Mouse (Mus musculus): ENCODE data around the gene Ccdc190.
A peak's percentile ranks its signal among the peaks of the same experiment; 100 is the strongest.

The Ccdc190 gene

DNA sequence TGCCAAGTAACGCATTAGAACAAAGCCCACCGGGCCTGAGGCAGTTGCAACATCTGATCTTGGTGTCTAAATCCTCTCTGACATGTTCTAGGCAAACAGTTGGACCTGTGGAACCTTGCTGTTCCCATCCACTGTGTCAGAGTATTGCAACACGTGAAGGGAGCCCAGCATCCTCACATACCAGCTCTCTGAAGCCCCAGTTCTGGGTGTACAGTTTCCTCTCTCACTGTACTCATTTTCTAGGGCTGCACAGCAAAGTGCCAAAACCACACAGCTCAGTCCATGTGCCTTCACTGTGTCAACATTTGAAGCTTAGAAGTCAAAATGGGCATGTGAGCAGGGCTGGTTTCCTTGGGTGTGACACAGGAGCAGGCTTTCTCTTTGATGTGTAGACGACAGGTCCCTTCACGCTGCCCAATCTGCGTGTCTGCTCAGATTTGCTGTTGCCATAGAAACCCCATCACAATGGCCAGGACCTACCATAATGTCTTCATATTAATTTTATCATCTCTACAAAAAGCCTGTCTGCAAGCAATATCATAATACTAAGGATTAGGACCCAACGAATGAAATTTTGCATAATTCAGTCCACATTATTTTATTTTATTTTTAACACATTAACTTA, 3.8 kb downstream of the Ccdc190 start:
- no peak for DNase-seq (ENCODE audit: low spot score in 2 of 2)

GRCm38 (mm10) chr1:169934005-169934725, 5.7 kb downstream of the Ccdc190 start:
- DNase-seq (ENCODE audit: low spot score in 2 of 2), result peak; percentile 69 to 72

DNA sequence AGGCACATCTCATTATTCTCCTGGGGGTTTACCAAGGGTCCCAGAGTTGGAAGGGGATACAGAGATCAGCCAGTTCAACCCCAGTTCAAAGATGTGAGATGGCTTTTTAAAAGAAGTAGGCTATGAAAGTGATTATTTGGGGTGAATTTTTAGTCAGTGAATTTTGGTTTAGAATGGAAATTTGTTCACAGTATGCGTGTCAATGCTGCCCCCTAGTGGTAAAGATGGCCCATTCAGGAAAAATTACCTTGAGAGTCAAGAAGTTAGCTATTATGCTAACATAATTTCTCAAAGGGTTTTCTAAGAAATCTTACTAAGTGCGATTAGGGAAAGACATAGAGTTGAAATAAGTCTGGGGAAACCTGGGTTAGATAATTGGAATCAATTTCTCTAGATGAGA, 10.9 kb downstream of the Ccdc190 start:
- peak; percentile 68 to 74 for DNase-seq (ENCODE audit: low spot score in 2 of 2)

DNA sequence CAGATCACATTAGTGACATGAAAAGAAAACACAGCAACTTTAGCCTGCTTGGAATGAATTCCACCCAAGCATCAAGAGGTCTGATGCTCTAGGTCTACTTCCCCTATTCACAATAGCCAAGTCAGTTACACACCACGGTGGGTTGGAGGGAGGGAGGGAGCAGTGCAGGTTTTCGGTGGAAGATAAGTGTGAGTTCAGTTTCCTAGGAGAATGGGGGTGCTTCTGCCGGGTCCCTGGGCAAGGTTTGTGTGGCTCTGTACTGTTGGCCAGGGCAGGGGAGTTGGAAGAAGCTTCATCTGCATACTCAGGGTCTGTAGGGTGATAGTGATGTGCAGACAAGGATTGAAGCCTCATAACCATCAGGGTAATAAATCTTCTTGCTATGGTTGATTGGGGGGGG, 17.6 kb downstream of the Ccdc190 start:
- no peak for DNase-seq (ENCODE audit: low spot score in 2 of 2)

GRCm38 (mm10) chr1:169947654-169948053, 19.2 kb downstream of the Ccdc190 start:
- DNase-seq (ENCODE audit: low spot score in 2 of 2), result no peak

- no peak for DNase-seq (ENCODE audit: low spot score in 2 of 2)
Observed at GRCm38 (mm10) chr1:169948280-169948679, 19.8 kb downstream of the Ccdc190 start.

DNA sequence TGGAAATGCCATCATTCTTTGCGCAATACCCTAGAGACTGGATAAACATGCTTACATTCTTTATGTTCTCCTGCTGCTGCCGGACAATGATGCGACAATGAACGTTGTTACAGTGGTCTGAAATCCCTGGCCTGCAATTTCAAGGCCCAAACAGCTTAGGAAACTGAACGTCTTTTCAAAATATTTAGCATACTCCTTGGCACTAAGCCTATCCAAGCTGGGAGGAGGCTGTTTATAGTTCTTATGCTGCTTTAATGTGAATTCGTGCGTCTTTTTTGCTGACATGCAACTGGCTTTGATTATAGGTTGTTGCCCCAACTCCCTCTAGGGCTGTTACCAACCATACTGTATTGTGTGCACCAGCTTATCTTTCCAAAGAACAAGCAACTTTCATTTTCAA, 20.4 kb downstream of the Ccdc190 start:
- no peak for DNase-seq (ENCODE audit: low spot score in 2 of 2)

DNA sequence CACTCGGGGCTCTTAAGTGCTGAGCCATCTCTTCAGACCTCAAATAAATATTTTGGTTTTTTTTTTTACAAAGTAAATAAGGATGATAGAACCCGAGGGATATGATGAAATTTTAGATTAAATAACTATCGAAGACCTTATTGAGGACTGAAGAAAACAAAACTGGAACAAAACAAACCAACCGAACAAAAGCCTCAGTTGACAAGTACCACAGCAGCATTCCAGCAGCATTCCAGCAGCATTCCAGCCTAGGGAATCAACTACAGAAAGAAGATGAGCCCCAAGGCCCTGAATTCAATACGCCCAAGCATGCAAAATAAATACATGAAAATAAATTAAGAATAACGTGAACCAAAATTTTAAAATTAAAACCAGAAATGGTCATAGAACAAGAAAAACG, 21.5 kb downstream of the Ccdc190 start:
- DNase-seq (ENCODE audit: low spot score in 2 of 2), result no peak

- no peak for DNase-seq (ENCODE audit: low spot score in 2 of 2)
Observed at GRCm38 (mm10) chr1:169950651-169951050, 22.2 kb downstream of the Ccdc190 start.

GRCm38 (mm10) chr1:169951561-169951960, 23.1 kb downstream of the Ccdc190 start:
- DNase-seq (ENCODE audit: low spot score in 2 of 2), result no peak

GRCm38 (mm10) chr1:169952636-169953035, 24.2 kb downstream of the Ccdc190 start:
- no peak for DNase-seq (ENCODE audit: low spot score in 2 of 2)

GRCm38 (mm10) chr1:169953106-169953505, 24.7 kb downstream of the Ccdc190 start:
- DNase-seq (ENCODE audit: low spot score in 2 of 2), result no peak

DNA sequence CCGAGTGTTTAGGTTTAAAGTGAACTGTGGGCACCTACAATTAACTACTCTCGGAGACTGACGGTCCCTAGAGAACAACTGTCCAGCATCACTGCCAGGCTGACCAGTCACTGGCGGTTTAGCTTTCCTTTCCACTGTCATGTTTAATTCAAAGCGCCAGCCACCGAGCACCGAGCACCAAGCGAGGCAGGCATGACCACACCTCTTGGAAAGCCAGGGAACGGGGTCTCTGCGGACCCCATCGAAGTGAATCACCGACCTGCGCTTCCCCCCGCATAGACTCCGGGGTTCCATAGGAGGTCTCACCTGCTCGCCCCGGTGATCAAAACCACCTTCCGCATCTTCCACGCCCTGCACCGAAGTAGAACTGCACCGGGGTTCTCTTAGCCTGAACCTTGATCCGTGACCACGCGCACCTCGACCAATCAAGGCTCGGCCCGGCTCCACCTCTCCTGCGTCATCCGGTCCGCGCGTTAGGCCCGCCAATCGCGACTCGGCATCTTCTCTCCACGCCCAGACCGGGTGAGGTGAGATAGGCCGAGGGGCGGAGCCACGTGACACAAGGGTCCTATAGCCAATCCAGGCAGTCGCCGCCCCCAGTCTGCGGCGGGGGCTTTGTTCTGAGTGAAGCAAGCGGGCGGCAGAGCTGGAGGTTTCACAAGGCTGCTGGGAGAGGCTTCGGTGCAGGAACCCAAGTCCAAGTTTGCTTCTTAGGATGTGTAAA, 40.5 kb downstream of the Ccdc190 start, which contains the start of gene Hsd17b7:
TSS of gene Hsd17b7 (minus strand) at position 450 of the 724 bp plus-strand sequence.
- peak; percentile 100 for DNase-seq (ENCODE audit: low spot score in 2 of 2)

GRCm38 (mm10) chr1:169969516-169969886, 41.1 kb downstream of the Ccdc190 start:
- DNase-seq (ENCODE audit: low spot score in 2 of 2), result no peak

- no peak for DNase-seq (ENCODE audit: low spot score in 2 of 2)
Observed at GRCm38 (mm10) chr1:169970936-169971335, 42.5 kb downstream of the Ccdc190 start.

DNA sequence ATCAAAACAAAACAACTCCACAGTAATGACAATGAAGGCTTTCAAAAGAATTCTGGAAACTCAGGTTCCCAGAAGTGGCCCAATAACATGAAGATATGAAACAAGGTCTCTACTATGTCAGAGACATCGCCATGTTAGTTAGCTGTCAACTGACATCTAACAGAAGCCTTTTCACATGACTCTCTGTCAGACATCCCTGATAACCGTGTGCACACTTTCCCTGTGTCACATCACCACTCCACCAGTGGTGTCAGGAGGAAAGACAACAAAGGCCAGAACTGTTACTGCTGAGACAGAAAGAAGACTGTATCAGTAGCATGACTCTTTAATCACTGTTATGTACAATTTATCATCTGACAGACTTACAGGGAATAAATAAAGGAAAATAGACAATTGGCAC, 43.5 kb downstream of the Ccdc190 start:
- no peak for DNase-seq (ENCODE audit: low spot score in 2 of 2)

DNA sequence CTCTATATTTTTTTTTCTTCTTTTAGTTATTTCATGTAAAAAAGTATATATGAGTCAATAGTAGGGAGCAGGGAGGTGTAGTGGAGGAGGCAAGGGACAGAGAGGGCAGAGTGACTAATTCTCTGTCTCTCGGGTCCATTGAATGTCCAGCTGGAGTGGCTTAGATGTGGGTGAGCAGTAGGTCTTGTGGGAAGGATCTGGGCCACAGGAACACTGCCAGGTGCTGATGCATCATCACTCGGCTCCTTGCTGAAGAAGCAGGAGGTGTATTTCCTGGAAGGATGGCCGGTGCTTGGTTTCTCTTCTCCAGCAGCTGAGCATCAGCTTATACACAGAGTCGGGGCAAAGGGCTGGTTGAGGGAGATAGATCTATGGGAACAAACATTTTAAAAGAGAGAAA, 49.2 kb downstream of the Ccdc190 start:
- DNase-seq (ENCODE audit: low spot score in 2 of 2), result no peak
